In the genomic region with DNA sequence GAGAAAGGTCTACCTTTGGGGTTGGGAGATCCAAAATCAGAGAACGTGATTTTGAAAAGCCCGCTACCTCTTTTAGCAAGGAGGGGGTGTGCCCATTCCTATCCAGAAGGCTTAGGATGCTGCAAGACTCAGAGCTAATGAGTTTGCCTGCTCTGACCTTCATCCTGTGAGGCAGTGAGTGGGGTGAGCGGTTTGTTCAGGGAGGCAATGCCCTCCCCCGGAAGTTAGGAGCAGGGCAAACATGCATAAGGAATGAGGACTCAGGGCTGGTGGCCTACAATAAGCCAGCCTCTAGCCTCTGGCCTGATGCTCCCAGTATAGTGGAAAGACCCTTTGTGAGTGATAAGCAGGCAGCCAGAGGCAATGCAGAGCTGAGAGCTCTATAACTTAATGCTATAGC, we compare ENCODE assay signal across 27 mouse cellular contexts.
DNase-seq lines count a peak whose midpoint lies in the region; ATAC-seq and TF ChIP-seq lines count a peak whose summit lies in the region.
"Had no signal": no experiment of that assay in that cellular context is flagged by ENCODE, and none has a peak within 500 bp of the region (broad histone marks: within the 10 kb centered on the region; RNA-seq: fewer than 3 reads in every experiment).

No protein-coding gene starts in this region.

- H3K9ac ChIP-seq in midbrain, embryonic 14.5 days (replicated peaks; ENCODE audit: low read length): no peak overlapping the region
- no peak overlapping the region for H3K9ac ChIP-seq in midbrain, postnatal 0 days (replicated peaks; ENCODE audit: low read length, poor library complexity, severe bottlenecking)
- H3K9ac ChIP-seq: embryonic facial prominence, embryonic 13.5 days; forebrain, embryonic 12.5 days; forebrain, embryonic 15.5 days; hindbrain, embryonic 13.5 days had no signal

- intact Hi-C loops in heart, postnatal 10 days (cut with DNase I): no loop called here

- no peak overlapping the region for H3K4me2 ChIP-seq in midbrain, embryonic 14.5 days (ENCODE audit: low read length)
- no peak overlapping the region for H3K4me2 ChIP-seq in midbrain, postnatal 0 days (ENCODE audit: low read depth, low read length, poor library complexity, severe bottlenecking)
- H3K4me2 ChIP-seq: embryonic facial prominence, embryonic 13.5 days; forebrain, embryonic 12.5 days; forebrain, embryonic 15.5 days; heart, embryonic 11.5 days; hindbrain, embryonic 13.5 days had no signal

- no peaks in the 10 kb centered on the region for H3K36me3 ChIP-seq in midbrain, embryonic 14.5 days (ENCODE audit: control insufficient read depth, insufficient read depth, low read length)
- H3K36me3 ChIP-seq in midbrain, postnatal 0 days (ENCODE audit: insufficient read depth, low read length): no peaks in the 10 kb centered on the region
- H3K36me3 ChIP-seq: embryonic facial prominence, embryonic 10.5 days; embryonic facial prominence, embryonic 13.5 days; forebrain, embryonic 12.5 days; forebrain, embryonic 15.5 days; hindbrain, embryonic 10.5 days; hindbrain, embryonic 13.5 days had no signal

- no peak for ATAC-seq in midbrain, embryonic 14.5 days (ENCODE audit: low FRiP score, low TSS enrichment)
- no peak for ATAC-seq in midbrain, postnatal 0 days (ENCODE audit: low FRiP score)
- no peak for ATAC-seq in frontal cortex, adult (ENCODE audit: low TSS enrichment)
- ATAC-seq: activated CD4-positive, CD25-positive, alpha-beta regulatory T cell, adult 4 months; forebrain, embryonic 15.5 days; hindbrain, postnatal 0 days had no signal

- TF ChIP-seq CTCF in midbrain, postnatal 0 days (IDR thresholded peaks at IDR 0.05): no peak

- H3K27me3 ChIP-seq in midbrain, embryonic 14.5 days (ENCODE audit: control insufficient read depth, insufficient read depth, low read length): no peaks in the 10 kb centered on the region
- H3K27me3 ChIP-seq in midbrain, postnatal 0 days (ENCODE audit: insufficient read depth, low read length): no peaks in the 10 kb centered on the region
- H3K27me3 ChIP-seq: embryonic facial prominence, embryonic 13.5 days; forebrain, embryonic 12.5 days; forebrain, embryonic 15.5 days; hindbrain, embryonic 13.5 days had no signal

- DNase-seq in heart, adult 11 months: peak; percentile 78
- DNase-seq in heart, postnatal 10 days: no peak
- peak; percentile 37 for DNase-seq in midbrain, embryonic 14.5 days
- DNase-seq in midbrain, postnatal 0 days (ENCODE audit: low spot score): no peak
- DNase-seq in cerebellum, adult 11 months: no peak
- DNase-seq in adrenal gland, adult (ENCODE audit: inconsistent age in 2 of 2, low spot score in 1 of 2): no peak
- DNase-seq in layer of hippocampus, postnatal 25 days (ENCODE audit: extremely low spot score in 1 of 2, low spot score in 1 of 2): no peak
- DNase-seq: adrenal gland, postnatal 14 days; cerebellum, adult 11-12 months; cerebellum, adult 8-10 months; cerebellum, postnatal 10 days; cerebellum, postnatal 36 days; embryo, embryonic 11 days; gastrocnemius, postnatal 10 days; gastrocnemius, postnatal 36 days; heart, postnatal 36 days had no signal

- H3K9me3 ChIP-seq in midbrain, embryonic 14.5 days (ENCODE audit: control insufficient read depth, low read length): no peaks in the 10 kb centered on the region
- H3K9me3 ChIP-seq in midbrain, postnatal 0 days (ENCODE audit: low read length): no peaks in the 10 kb centered on the region
- H3K9me3 ChIP-seq: embryonic facial prominence, embryonic 10.5 days; embryonic facial prominence, embryonic 13.5 days; forebrain, embryonic 12.5 days; forebrain, embryonic 15.5 days; hindbrain, embryonic 10.5 days; hindbrain, embryonic 13.5 days had no signal

- peak overlapping the region; percentile 71 for H3K27ac ChIP-seq in midbrain, embryonic 14.5 days (replicated peaks; ENCODE audit: low read depth, low read length)
- H3K27ac ChIP-seq in midbrain, postnatal 0 days (ENCODE audit: low read depth, low read length): 0 out of 2 replicates have a peak overlapping the region, but pooled peaks have one; percentile 26
- H3K27ac ChIP-seq: embryonic facial prominence, embryonic 10.5 days; embryonic facial prominence, embryonic 13.5 days; forebrain, embryonic 12.5 days; forebrain, embryonic 15.5 days; hindbrain, embryonic 10.5 days; hindbrain, postnatal 0 days had no signal

- peaks cover 18% of the 10 kb centered on the region; the same call in 1 of the 2 replicates for H3K4me1 ChIP-seq in midbrain, embryonic 14.5 days (ENCODE audit: control insufficient read depth, insufficient read depth, low read length)
- peaks cover 5% of the 10 kb centered on the region; the same call in 1 of the 2 replicates for H3K4me1 ChIP-seq in midbrain, postnatal 0 days (ENCODE audit: insufficient read depth, low read length)
- H3K4me1 ChIP-seq: embryonic facial prominence, embryonic 10.5 days had no signal

- 36% methylated on average over 4 of the region's 4 CpGs for WGBS in midbrain, embryonic 14.5 days
- 47% methylated on average over 4 of the region's 4 CpGs for WGBS in midbrain, postnatal 0 days

- no peak overlapping the region for H3K4me3 ChIP-seq in midbrain, embryonic 14.5 days (replicated peaks; ENCODE audit: low read depth, low read length)
- no peak overlapping the region for H3K4me3 ChIP-seq in midbrain, postnatal 0 days (ENCODE audit: low read depth, low read length)
- H3K4me3 ChIP-seq: embryonic facial prominence, embryonic 10.5 days; embryonic facial prominence, embryonic 13.5 days; erythroblast, embryonic 14.5 days; forebrain, embryonic 12.5 days; forebrain, embryonic 15.5 days; hindbrain, embryonic 10.5 days; hindbrain, embryonic 13.5 days had no signal

Comparison
In these comparisons a context has a peak if more than half of its experiments do, and no peak if none do; other contexts are left out.
1. DNase-seq: peak in heart, adult 11 months (single experiment) and midbrain, embryonic 14.5 days (single experiment); none in heart, postnatal 10 days (0 of 2), midbrain, postnatal 0 days (single experiment), cerebellum, adult 11 months (single experiment), adrenal gland, adult (0 of 2) and layer of hippocampus, postnatal 25 days (0 of 2).